Mouse (Mus musculus): ENCODE measurements around the gene Tbc1d2. TPM values are rescaled to one million over a fixed set of nuclear protein-coding genes. Genes with fewer than 3 reads are reported as not detected.
A peak's percentile ranks its signal among the peaks of the same experiment; 100 is the strongest.

Gene Tbc1d2
- polyA plus RNA-seq, 1 experiment from 2014 or later = 2.7 TPM

DNA sequence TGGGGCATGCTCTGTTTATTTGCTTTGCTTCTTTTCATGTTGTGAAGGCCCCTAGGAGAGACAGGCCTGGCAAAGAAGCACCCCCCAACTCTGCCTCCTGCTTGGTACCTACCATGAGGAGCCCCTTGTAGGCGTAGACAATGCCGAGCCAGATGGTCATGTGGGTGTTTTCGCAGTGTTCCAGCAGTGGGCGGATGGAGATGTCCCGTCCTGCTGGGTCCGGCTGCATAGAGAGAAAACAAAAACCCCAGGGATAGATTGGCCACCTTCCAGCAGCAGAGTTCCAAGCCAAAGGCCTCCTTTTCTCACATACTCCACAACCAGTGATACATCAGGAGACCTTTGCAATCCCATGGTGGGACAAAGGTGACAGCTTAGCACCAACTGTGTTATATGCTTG is 34.2 kb upstream of the Tbc1d2 start:
- Histone ChIP-seq H3K27ac (replicated peaks) (no peak overlapping the region), H3K36me3 (ENCODE audit: control insufficient read depth, insufficient read depth, low read length) (no peaks in the 10 kb centered on the region), H3K4me1 (replicated peaks; ENCODE audit: control insufficient read depth, insufficient read depth) (no peaks in the 10 kb centered on the region), H3K9me3 (ENCODE audit: control insufficient read depth, low read length) (no peaks in the 10 kb centered on the region), H3K4me2 (replicated peaks; ENCODE audit: low read depth) (no peak overlapping the region), H3K4me3 (ENCODE audit: low read depth, low read length) (no peak overlapping the region), H3K27me3 (ENCODE audit: control insufficient read depth, insufficient read depth, low read length) (no peaks in the 10 kb centered on the region), H3K9ac (ENCODE audit: low read length) (no peak overlapping the region)
- DNase-seq (ENCODE audit: low spot score) (no peak), ATAC-seq (ENCODE audit: low FRiP score, low TSS enrichment) (no peak)
- 47% methylated on average over 6 of the region's 6 CpGs for WGBS
- no peak for TF ChIP-seq EP300 (optimal IDR thresholded peaks at IDR 0.05)
- no peak for TF ChIP-seq CTCF (IDR thresholded peaks at IDR 0.05; ENCODE audit: low read depth)

DNA sequence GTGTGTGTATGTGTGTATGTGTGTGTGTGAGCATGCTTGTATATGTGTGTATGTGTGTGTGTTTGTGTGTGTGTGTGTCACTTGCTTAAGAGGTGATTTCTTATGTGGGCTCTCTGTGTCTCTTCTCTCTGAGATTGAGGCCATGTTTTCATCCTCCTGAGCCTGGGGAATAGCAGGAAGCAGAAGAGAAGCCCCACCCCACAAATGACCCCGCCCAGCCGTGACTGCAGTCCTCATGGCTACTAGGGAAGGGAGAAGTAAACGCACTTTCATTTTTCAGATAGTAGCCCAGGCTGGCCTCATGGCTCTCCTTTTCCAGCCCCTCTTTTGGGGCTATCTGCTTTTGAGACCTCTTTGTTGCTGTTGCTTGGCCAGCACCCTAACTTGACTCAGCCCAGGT is 26.6 kb upstream of the Tbc1d2 start:
- DNase-seq (ENCODE audit: low spot score) (peak; percentile 24), ATAC-seq (ENCODE audit: low FRiP score, low TSS enrichment) (no peak)
- H3K9ac ChIP-seq (ENCODE audit: low read length) = no peak overlapping the region
- WGBS = 46% methylated on average over 3 of the region's 3 CpGs
- H3K27ac ChIP-seq (replicated peaks) = no peak overlapping the region
- H3K4me2 ChIP-seq (replicated peaks; ENCODE audit: low read depth) = no peak overlapping the region
- no peaks in the 10 kb centered on the region for H3K4me1 ChIP-seq (replicated peaks; ENCODE audit: control insufficient read depth, insufficient read depth)
- no peak overlapping the region for H3K4me3 ChIP-seq (ENCODE audit: low read depth, low read length)
- no peaks in the 10 kb centered on the region for H3K27me3 ChIP-seq (ENCODE audit: control insufficient read depth, insufficient read depth, low read length)
- H3K36me3 ChIP-seq (ENCODE audit: control insufficient read depth, insufficient read depth, low read length) = no peaks in the 10 kb centered on the region
- no peaks in the 10 kb centered on the region for H3K9me3 ChIP-seq (ENCODE audit: control insufficient read depth, low read length)
- TF ChIP-seq EP300 (optimal IDR thresholded peaks at IDR 0.05) = no peak
- no peak for TF ChIP-seq CTCF (IDR thresholded peaks at IDR 0.05; ENCODE audit: low read depth)

- Histone ChIP-seq H3K4me3 (ENCODE audit: low read depth, low read length) (no peak overlapping the region), H3K9me3 (ENCODE audit: control insufficient read depth, low read length) (no peaks in the 10 kb centered on the region), H3K4me1 (replicated peaks; ENCODE audit: control insufficient read depth, insufficient read depth) (no peaks in the 10 kb centered on the region), H3K4me2 (replicated peaks; ENCODE audit: low read depth) (no peak overlapping the region), H3K27ac (replicated peaks) (no peak overlapping the region), H3K9ac (ENCODE audit: low read length) (no peak overlapping the region), H3K36me3 (ENCODE audit: control insufficient read depth, insufficient read depth, low read length) (no peaks in the 10 kb centered on the region), H3K27me3 (ENCODE audit: control insufficient read depth, insufficient read depth, low read length) (no peaks in the 10 kb centered on the region)
- no peak for TF ChIP-seq CTCF (IDR thresholded peaks at IDR 0.05; ENCODE audit: low read depth)
- TF ChIP-seq EP300 (optimal IDR thresholded peaks at IDR 0.05) = no peak
- ATAC-seq (ENCODE audit: low FRiP score, low TSS enrichment) = no peak
- DNase-seq (ENCODE audit: low spot score) = no peak
- WGBS = 38% methylated on average over 4 of the region's 4 CpGs
Measured at GRCm38 (mm10) chr4:46675992-46676391, 26.0 kb upstream of the Tbc1d2 start.

- H3K4me1 ChIP-seq (replicated peaks; ENCODE audit: control insufficient read depth, insufficient read depth) = no peaks in the 10 kb centered on the region
- no peak for DNase-seq (ENCODE audit: low spot score)
- no peak overlapping the region for H3K27ac ChIP-seq (replicated peaks)
- H3K4me3 ChIP-seq (ENCODE audit: low read depth, low read length) = no peak overlapping the region
- no peaks in the 10 kb centered on the region for H3K27me3 ChIP-seq (ENCODE audit: control insufficient read depth, insufficient read depth, low read length)
- H3K9ac ChIP-seq (ENCODE audit: low read length) = no peak overlapping the region
- 67% methylated on average over 11 of the region's 11 CpGs for WGBS
- no peak for TF ChIP-seq EP300 (optimal IDR thresholded peaks at IDR 0.05)
- TF ChIP-seq CTCF (IDR thresholded peaks at IDR 0.05; ENCODE audit: low read depth) = no peak
- no peaks in the 10 kb centered on the region for H3K9me3 ChIP-seq (ENCODE audit: control insufficient read depth, low read length)
- no peak for ATAC-seq (ENCODE audit: low FRiP score, low TSS enrichment)
- no peaks in the 10 kb centered on the region for H3K36me3 ChIP-seq (ENCODE audit: control insufficient read depth, insufficient read depth, low read length)
- H3K4me2 ChIP-seq (replicated peaks; ENCODE audit: low read depth) = no peak overlapping the region
Measured at GRCm38 (mm10) chr4:46675272-46675785, 25.3 kb upstream of the Tbc1d2 start.

GRCm38 (mm10) chr4:46668620-46669019 is 18.6 kb upstream of the Tbc1d2 start:
- Histone ChIP-seq H3K36me3 (ENCODE audit: control insufficient read depth, insufficient read depth, low read length) (no peaks in the 10 kb centered on the region), H3K27ac (replicated peaks) (no peak overlapping the region), H3K27me3 (ENCODE audit: control insufficient read depth, insufficient read depth, low read length) (no peaks in the 10 kb centered on the region), H3K4me2 (replicated peaks; ENCODE audit: low read depth) (no peak overlapping the region), H3K9me3 (ENCODE audit: control insufficient read depth, low read length) (no peaks in the 10 kb centered on the region), H3K4me1 (replicated peaks; ENCODE audit: control insufficient read depth, insufficient read depth) (no peaks in the 10 kb centered on the region), H3K4me3 (ENCODE audit: low read depth, low read length) (no peak overlapping the region), H3K9ac (ENCODE audit: low read length) (no peak overlapping the region)
- ATAC-seq (ENCODE audit: low FRiP score, low TSS enrichment) = no peak
- WGBS = 61% methylated on average over 11 of the region's 11 CpGs
- no peak for DNase-seq (ENCODE audit: low spot score)
- no peak for TF ChIP-seq CTCF (IDR thresholded peaks at IDR 0.05; ENCODE audit: low read depth)
- TF ChIP-seq EP300 (optimal IDR thresholded peaks at IDR 0.05) = no peak

GRCm38 (mm10) chr4:46666420-46666819 is 16.4 kb upstream of the Tbc1d2 start:
- no peak overlapping the region for H3K9ac ChIP-seq (ENCODE audit: low read length)
- no peak for ATAC-seq (ENCODE audit: low FRiP score, low TSS enrichment)
- no peaks in the 10 kb centered on the region for H3K36me3 ChIP-seq (ENCODE audit: control insufficient read depth, insufficient read depth, low read length)
- 62% methylated on average over 5 of the region's 5 CpGs for WGBS
- H3K9me3 ChIP-seq (ENCODE audit: control insufficient read depth, low read length) = no peaks in the 10 kb centered on the region
- DNase-seq (ENCODE audit: low spot score) = no peak
- no peak overlapping the region for H3K4me3 ChIP-seq (ENCODE audit: low read depth, low read length)
- H3K27ac ChIP-seq (replicated peaks) = no peak overlapping the region
- H3K27me3 ChIP-seq (ENCODE audit: control insufficient read depth, insufficient read depth, low read length) = no peaks in the 10 kb centered on the region
- TF ChIP-seq CTCF (IDR thresholded peaks at IDR 0.05; ENCODE audit: low read depth) (no peak), EP300 (optimal IDR thresholded peaks at IDR 0.05) (no peak)
- no peak overlapping the region for H3K4me2 ChIP-seq (replicated peaks; ENCODE audit: low read depth)
- H3K4me1 ChIP-seq (replicated peaks; ENCODE audit: control insufficient read depth, insufficient read depth) = no peaks in the 10 kb centered on the region
